Mouse (Mus musculus) neutrophil, adult 59 days (primary cell): ENCODE data around the gene Syce1. TPM values are rescaled to one million over a fixed set of nuclear protein-coding genes. Genes with fewer than 3 reads are reported as not detected.

Source experiments
- total RNA-seq, 2 experiments: library from RNA; stranded (reverse); gene quantifications; 1 replicate in 1 of 2; 2 replicates in 1 of 2; pipeline ENCODE4 v1.2.4; 2023

Syce1 gene
- not detected for total RNA-seq

DNA sequence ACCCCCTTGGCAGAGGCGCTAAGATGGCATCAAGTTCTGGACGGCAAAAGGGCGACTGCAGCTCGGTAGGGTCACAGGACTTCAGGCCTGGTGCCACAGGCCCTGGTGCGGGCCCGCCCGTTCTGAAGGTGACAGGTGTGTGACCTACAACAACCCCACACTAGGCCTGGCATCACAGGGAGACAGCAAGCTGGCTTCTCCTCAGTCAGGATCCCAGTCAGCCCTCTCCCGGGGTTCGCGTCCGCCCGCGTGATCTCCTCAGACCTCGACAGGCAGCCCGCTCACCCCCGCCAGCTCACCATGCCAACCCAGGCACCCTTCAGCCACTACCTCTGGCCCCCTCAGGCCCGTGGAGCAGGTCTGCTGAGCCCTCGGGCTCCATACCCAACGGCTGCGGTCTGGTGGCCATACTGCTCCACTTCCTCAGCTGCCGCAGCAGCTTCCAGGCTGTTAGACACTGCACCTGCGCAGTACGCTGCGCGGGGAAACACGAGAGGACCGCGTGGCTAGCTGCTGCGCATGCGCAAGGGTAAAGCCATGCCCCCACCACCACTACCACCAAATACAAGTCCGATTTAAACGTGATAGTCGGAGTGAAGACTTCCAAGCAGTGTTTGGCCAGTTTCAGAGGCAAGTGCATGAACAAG is at the start of gene Syce1:
Syce1 (minus strand) TSS at position 447 of the 647 bp plus-strand sequence.

GRCm38 (mm10) chr7:140834968-140835757 is 47.5 kb upstream of the Syce1 start, which contains the start of gene Urah:
TSS of gene Urah (plus strand) at chr7:140835018.

GRCm38 (mm10) chr7:140821653-140822329 is 34.1 kb upstream of the Syce1 start, which contains the start of gene Zfp941:
TSS of gene Zfp941 (minus strand) at chr7:140822178.

DNA sequence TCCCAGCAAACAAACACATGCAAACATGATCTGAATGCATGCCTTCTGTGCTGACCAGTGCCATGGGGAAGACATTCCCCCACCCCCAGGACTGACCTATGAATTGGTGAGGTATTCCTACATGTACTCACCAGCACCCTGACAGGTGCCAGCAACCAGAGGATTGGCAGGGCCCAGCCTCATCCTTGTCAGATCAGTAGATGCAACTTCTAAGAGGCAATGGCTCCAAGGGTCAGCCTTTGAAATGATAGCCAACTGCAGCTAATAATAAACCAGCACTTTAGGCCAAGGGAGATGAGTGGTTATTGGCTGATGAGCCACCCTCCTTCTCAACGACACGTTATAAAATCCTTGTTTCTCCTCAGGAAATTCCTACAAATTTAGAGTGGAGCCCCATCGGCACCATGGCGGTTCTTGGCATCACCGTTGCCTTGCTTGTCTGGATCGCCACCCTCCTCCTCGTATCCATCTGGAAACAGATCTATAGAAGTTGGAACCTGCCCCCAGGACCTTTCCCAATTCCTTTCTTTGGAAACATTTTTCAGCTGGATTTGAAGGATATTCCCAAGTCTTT is 24.1 kb downstream of the Syce1 start, which contains the start of gene Cyp2e1:
Cyp2e1 (plus strand) TSS at position 293 of the 574 bp plus-strand sequence.

Other genes with a start within 250 kb of the Syce1 start
- not detected for gene Olfr538, start 220.0 kb downstream of the Syce1 start, total RNA-seq
- gene Olfr46, start 186.6 kb downstream of the Syce1 start, total RNA-seq = not detected
- gene Olfr61, start 158.9 kb downstream of the Syce1 start, total RNA-seq = not detected
- gene Olfr53, start 141.4 kb downstream of the Syce1 start, total RNA-seq = not detected
- not detected for gene Olfr539, start 127.9 kb downstream of the Syce1 start, total RNA-seq
- not detected for gene Olfr45, start 105.9 kb downstream of the Syce1 start, total RNA-seq
- not detected for gene Olfr541, start 90.6 kb downstream of the Syce1 start, total RNA-seq
- not detected for gene Cyp2e1, start 24.1 kb downstream of the Syce1 start, total RNA-seq
- gene Zfp941, start 34.3 kb upstream of the Syce1 start, total RNA-seq = under 1 TPM; 0.11 to 0.13 TPM
- not detected for gene Urah, start 47.2 kb upstream of the Syce1 start, total RNA-seq
- not detected for gene Scgb1c1, start 57.7 kb upstream of the Syce1 start, total RNA-seq
- gene Odf3, start 60.0 kb upstream of the Syce1 start, total RNA-seq = not detected
- gene Gm45785, start 68.5 kb upstream of the Syce1 start, total RNA-seq = not detected
- 100 to 1,000 TPM; 105 to 107 TPM for gene Ric8a, start 69.1 kb upstream of the Syce1 start, total RNA-seq
- gene Bet1l, start 69.7 kb upstream of the Syce1 start, total RNA-seq = 10 to 100 TPM; 21.7 to 23.7 TPM
- gene Psmd13, start 94.1 kb upstream of the Syce1 start, total RNA-seq = 100 to 1,000 TPM; 100 to 112 TPM
- gene Sirt3, start 94.5 kb upstream of the Syce1 start, total RNA-seq = 10 to 100 TPM in 1 of 2 experiments, 1 to 10 TPM in 1; 9.6 to 13.1 TPM
- not detected for gene Cox8b, start 112.6 kb upstream of the Syce1 start, total RNA-seq
- gene Nlrp6, start 133.1 kb upstream of the Syce1 start, total RNA-seq = under 1 TPM; 0.09 to 0.16 TPM
- gene Pgghg, start 153.5 kb upstream of the Syce1 start, total RNA-seq = 10 to 100 TPM; 21.4 to 25.2 TPM
- gene Ifitm5, start 162.4 kb upstream of the Syce1 start, total RNA-seq = 1 to 10 TPM; 1.5 to 3.2 TPM
- gene Gm45717, start 168.1 kb upstream of the Syce1 start, total RNA-seq = not detected
- 100 to 1,000 TPM; 431 to 529 TPM for gene Ifitm2, start 168.1 kb upstream of the Syce1 start, total RNA-seq
- 100 to 1,000 TPM; 290 to 313 TPM for gene Ifitm1, start 179.4 kb upstream of the Syce1 start, total RNA-seq
- 100 to 1,000 TPM; 439 to 533 TPM for gene Ifitm3, start 222.9 kb upstream of the Syce1 start, total RNA-seq
- gene Ifitm6, start 230.1 kb upstream of the Syce1 start, total RNA-seq = 100 to 1,000 TPM; 869 to 973 TPM
- gene Gm17387, start 241.3 kb upstream of the Syce1 start, total RNA-seq = not detected